Mouse (Mus musculus) NIH3T3 (cell line): ENCODE measurements around the gene Tmprss12.
A peak's percentile ranks its signal among the peaks of the same experiment; 100 is the strongest.
"Not testable (repeated sequence)": the region's sequence is repeated elsewhere in the genome, so short reads cannot be mapped to it uniquely, and the experiment has no call there.

Experiments used
- DNase-seq: peaks from one replicate; pipeline ENCODE4 v3.0.0-alpha.2; 2012; ENCODE audit warnings: low read depth

Tmprss12 gene

DNA sequence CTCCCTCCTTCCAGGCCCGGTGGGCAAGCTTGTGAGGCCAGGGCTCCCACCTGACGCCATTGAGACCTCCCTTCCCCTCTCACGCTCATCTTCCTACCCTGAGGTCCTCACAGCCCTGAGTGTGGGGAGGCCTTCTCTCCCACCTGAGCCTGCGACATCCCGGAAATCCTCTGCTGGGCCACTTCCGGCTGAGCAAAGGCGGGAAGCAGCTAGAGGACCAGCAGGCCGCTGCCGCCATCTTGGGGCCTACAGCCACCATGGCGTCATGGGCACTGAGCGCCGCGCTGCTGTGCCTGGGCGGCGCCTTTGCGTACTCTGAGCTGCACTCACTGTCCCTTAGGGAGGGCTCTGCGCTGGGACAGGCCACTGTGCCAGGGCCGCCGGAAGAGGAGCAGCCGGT is at the start of gene Tmprss12:
Gene Tmprss12, plus strand, starts transcription at position 212 of the 400 bp plus-strand sequence.
- DNase-seq = no peak

DNA sequence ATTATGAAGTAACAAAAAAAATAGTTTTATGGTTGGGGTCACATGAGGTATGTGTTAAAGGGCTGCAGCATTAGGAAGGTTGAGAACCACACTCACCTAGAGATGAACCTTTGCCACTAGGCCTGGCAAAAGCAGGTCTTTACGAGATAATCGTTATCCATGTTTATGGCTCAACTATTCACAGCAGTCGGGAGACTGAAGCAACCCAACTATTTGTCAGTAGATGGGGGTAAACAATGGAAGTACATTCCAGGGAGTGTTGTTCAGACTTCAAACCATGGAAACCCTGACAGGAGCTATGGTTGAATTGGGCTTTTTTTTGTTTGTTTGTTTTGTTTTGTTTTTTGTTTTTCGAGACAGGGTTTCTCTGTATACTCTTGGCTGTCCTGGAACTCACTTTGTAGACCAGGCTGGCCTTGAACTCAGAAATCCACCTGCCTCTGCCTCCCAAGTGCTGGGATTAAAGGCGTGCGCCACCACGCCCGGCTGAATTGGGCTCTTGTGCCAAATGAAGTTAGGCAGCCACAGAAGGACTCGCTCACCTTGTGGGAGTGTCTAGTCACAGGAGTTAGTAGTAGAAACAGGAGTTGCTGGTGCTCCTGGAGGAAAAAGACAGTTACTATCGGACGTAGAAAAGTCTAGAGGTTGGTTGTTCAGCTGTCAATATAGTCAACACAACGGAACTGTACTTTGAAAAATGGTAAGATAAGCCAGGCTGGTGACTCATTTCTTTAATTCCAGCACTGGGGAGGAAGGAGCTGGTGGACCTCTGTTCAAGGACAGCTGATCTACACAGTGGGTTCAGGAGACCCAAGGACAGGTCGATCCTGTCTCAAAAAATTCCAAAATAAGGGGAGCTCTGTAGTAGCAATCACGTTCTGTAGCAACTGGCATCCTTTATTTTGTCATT is 48.8 kb upstream of the Tmprss12 start:
- DNase-seq = no peak

DNA sequence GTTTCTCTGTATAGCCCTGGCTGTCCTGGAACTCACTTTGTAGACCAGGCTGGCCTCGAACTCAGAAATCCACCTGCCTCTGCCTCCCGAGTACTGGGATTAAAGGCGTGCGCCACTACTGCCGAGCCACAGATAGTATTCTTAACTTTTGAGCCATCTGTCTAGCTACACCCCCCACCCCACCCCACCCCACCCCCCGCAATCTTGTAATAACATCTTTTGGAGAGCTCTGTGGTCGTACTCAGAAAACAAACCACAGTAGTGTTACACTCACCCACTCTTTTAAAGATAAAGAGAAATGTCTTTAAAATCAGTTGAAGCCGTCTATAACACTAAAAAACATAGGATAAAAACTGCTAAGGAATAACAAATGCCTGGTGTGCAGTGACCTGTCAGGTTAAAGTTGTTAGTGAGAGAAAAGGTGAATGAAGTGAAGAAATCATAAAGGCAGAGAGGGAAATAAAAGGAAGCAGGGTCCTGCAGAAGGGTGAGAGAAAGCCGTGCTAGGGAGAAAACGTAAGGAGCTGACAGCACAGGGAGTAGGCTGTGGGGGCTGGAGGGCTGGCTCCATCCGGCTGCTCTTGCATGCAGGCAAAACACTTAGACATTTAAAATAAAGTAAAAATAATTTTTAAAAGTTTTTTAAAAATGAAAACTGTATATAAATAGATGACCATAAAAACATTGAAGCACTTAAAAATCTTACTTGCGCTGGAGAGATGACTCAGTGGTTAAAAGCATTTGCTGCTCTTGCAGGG is 45.2 kb upstream of the Tmprss12 start:
- no peak for DNase-seq

DNA sequence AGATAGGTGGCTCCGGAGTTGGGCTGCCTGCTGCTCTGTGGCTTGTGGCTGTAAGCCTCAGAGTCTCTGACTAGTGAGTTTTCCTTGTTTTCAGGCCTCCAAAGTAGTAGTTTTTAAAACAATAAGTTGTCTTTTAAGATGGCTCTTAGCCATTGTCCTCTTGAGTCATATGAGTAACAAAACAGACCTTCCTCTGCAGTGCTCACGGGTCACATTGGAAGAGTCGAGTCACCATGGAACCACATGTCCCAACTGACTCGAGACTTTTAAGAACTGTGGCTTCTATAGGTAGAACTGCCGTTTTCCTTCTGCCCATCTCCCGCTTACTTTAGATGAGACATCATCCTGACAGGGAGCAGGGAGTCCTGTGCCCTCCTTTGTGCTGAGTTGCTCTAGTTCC is 43.7 kb upstream of the Tmprss12 start:
- peak; percentile 30 for DNase-seq

DNA sequence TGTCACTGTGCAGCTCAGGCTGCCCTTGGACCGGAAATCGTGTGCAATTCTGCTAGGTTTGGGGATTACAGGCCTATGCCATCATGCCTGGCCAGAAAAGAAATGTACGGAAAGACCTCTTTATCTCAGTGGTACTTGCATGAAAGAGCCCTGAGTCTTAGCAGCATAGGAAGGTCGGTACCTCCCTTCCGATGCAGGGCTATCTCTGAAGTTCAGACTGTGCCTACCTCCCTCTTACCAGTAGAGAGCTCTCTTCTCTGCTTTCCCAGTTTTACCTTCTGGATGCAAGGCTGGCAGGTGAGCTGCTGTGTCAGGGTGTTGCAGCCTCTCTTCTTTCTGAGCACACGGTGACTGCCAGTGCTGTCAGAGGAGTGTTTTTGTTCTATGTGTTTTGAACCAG is 38.9 kb upstream of the Tmprss12 start:
- DNase-seq = no peak

DNA sequence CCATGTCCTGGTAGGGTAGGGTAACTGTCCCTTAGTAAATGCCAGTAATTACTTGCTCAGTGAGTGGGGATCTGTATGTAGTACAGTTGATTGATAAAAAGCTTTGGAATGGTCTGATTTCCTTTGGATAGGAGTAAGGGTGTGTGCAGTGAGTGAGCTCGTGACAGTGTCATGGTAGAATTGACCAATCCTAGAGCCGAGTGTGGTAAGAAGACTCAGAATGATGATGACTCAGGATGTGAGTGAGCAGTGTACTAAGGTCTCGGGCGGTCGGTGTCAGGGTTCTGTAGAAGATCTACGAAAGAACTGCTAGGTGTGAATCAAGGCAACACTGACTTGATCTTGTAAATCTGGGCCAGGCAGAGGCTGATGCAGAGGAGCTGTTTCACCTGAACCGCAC is 34.7 kb upstream of the Tmprss12 start:
- DNase-seq = peak; percentile 49

DNA sequence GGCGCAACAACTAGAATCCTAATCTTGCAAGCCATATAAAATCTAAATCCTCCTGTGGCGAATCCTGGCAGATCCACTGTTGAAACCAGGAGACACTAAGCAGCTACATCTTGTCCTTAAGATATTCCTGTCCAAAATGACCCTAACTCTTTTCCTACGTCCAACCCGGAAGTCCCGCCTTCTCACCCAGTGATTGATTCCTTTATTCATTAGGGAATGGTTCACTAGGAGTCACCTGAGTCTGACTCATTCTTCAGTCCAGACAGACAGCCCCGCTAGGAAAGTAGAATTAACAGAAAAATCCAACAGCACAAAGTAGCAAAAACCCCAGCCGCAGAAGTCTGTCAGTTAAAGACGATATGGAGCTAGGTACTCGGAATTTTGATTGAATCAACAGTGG is 33.3 kb upstream of the Tmprss12 start:
- DNase-seq = no peak

DNA sequence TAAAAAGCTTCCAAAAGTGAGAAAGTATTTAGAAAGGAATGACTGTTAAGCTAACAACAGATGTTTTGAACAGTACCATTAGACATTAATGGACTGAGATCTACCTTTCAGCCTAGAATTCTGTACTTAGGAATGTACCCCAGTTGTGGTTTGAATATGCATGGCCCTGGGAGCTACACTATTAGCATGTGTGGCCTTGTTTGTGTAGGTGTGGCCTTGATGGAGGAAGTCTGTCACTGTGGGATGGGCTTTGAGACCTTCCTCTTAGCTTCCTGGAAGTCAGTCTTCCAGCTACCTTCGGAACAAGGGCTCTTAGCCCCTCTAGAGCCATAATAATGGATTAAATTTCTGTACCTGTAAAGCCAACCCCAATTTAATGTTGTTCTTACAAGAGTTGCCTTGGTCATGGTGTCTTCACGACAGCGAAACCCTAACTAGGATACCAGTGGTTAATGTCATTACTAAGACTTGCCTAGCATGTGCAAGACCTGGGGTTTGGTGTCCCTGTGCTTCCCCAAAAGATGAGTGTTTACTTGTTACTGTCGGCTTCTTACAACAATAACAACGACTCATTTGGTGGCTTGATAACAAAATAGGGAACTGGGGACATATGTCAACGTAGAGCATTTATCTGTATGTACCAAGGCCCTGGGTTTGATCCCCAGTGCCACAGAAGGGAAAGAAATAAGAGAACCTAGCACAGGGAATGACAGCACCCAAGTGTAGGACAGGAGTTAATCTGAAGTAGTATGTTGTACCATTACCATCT is 31.8 kb upstream of the Tmprss12 start:
- DNase-seq = no peak

DNA sequence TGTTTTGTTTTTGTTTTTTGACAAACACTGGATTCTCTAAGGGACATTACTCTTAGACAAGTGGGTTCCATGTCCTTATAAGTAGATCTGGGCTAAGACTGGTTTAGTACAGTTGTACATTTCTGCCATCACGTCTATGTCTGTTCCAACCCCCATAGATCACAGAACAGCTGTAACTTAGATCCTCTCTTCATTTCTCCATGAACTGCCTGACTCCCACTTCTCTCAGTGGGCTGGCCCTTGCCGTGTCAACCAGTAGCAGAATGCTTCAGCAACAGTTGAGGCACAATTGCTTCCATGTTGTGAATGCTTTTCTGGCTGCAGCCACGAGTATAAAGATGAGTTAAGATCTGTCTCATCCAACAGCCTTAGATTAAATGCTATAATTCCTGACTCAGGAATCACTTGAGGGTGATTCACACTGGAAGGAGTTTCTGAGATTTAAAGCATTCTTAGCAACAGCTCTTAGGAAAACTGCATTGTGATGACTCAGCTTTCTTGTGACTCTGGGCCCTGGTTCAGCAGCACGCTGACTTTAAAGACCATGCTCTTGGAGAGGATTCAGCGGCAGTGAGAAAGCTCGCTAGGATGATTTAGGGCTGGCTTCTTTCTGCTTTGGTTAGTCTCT is 29.4 kb upstream of the Tmprss12 start:
- peak; percentile 94 for DNase-seq

DNA sequence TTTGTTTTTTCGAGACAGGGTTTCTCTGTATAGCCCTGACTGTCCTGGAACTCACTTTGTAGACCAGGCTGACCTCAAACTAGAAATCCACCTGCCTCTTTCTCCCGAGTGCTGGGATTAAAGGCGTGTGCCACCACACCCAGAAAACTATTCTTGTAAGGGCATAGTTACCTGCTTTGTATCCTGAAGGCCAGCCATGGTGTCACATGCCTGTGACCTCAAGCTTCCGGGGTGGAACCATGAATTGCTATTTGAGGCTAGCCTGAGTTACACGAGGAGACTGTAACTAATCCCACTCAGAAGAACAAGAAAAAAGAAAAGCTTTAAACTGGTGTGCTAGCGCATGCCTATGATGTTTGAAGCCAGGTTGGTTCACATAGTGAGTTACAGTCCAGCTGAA is 24.3 kb upstream of the Tmprss12 start:
- DNase-seq = no peak

DNA sequence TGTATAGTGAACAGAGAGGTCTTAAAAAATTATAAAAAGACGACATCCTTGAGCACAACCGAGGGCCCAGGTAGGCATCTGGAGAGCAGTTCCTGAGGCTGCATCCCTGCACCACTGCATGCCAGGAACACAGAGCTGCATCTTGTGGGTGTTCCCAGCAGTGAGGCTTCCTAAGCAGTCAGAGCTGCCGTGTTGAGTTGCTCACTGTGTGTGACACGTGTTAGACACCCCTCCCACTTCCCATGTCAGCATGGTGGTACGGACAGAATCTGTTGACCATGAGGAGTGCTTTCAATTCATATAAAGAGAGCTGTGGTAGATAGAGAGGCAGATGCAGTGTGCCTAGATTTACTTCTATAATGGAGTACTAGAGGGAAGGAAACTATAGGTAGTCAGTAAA is 23.3 kb upstream of the Tmprss12 start:
- no peak for DNase-seq

DNA sequence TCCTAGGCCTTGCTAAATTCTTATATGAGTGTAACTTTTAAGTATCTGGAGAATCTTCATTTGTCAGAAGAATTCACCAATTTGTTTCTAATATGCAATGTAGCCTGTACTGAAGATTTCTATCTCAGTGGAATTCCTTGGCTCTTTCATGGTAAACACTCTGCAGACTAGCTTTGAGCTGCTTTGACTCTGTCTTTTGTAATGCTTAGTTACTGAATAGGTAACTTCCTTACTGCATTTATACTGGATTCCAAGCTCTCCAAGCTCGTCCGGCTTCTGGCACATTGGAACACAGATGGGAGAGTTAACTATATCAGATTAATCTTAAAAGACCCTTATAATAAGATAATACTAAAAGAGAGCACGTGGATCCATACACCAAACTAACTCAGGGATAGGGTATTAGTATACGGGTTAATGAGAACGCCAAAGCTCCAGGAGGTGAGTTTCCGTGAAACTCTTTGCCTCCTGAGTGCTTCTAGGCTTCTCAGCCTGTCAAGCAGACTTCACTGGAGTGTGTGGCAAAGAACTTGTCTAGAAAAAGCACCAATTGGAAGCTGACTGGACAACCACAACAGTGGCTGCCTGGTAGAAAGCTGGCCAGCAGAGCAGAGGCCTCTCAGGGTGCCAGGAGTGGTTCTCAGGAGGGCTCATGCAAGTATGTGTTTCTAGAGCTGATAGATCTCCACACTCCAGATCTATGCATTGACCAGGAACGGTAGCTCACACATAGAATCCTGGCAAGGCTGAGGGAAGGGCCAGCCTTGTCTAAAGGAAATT is 21.8 kb upstream of the Tmprss12 start:
- DNase-seq = no peak

DNA sequence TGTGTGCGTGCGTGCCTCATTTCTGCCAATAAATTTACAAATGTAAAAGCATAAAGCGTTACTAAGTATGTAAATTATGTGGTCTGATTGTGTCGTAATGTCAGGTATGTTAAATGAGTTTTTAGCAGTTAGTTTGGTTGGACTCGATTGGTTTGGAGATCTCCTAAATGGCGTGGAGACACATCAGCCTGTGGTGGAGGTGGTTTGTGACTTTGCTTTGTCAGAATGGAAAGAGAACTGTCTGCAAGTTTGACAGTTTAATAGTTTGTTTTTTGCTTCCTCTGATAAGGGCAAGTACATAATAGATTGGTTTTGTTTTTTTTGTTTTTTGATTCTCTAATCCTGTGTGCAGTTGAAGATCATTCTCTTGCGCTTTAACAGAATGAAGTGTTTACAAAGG is 20.3 kb upstream of the Tmprss12 start:
- DNase-seq = not testable (repeated sequence)

DNA sequence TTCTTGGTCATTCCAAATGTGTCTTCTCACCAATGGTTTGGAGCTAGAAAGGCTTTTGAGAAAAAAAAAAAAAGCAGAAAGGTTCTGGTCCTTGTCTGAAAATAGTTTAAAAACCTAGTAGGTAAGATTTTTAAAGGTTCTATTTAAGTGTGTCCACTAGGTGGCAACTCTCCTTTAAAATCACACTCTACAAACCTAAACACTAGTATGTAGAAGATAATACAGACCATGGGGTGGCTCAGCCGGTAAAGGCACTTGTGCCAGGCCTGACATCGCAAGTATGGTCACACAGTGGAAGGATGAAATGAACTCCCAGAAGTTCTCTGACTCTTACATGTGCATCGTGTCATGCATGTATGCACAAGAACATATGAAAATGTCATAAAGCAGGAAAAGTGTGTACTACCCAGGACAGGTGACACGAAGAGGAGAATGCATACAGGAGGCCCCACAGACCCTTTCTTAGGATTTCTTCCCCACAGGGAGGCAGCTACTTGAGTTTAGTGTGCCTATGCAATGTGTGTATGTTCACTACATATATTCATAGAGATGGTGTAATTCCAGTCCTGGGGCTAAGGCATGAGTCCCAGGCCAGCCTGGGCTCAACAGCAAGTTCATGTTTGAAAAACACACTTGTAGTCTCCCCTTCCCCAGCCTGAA is 17.3 kb upstream of the Tmprss12 start:
- peak; percentile 67 for DNase-seq

DNA sequence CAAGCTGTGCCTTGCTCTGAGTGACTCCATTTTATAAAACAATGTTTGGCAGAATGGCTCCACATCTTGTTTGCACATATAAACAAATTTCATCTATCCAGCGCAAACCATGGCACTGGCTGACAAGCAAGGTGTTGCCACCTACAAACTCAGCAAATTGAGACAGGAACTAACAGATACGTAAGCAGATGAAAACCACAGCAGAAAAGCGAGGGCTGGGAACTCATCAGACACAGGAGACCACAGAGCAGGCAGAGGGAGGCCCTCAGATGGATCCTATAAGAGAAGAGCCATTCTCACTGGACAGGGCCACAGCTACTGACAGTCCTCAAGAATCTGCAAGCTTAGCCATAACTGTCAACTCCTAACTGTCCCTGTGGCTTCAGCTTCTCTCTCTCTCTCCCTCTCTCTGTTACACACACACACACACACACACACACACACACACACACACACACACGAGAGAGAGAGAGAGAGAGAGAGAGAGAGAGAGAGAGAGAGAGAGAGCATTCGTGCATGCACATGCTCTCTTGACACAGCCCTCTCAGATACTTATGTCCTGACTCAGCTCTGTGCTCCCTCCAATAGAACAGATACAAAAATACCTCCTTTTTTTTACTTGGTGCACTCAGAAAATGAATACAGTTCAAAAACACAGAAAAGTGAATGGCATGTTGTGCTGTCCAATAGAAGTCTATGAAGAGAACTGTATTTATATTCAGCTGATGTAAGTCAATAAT is 14.9 kb upstream of the Tmprss12 start:
- DNase-seq = peak; percentile 73

DNA sequence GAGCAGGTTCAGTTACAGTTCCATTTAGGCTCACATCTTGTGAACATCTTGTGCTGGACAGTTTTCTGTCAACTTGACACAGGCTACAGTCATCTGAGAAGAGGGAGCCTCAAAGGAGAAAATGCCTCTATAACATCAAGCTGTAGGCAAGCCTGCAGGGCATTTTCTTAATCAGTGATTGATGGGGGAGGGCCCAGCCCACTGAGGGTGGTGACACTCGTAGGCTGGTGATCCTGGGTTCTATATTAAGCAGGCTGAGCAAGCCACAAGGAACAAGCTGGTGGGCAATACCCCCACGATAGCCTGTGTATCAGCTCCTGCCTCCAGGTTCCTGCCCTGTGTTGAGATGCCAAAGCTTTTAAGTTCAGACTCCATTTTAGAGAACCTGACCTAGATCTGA is 11.7 kb upstream of the Tmprss12 start:
- DNase-seq = no peak

DNA sequence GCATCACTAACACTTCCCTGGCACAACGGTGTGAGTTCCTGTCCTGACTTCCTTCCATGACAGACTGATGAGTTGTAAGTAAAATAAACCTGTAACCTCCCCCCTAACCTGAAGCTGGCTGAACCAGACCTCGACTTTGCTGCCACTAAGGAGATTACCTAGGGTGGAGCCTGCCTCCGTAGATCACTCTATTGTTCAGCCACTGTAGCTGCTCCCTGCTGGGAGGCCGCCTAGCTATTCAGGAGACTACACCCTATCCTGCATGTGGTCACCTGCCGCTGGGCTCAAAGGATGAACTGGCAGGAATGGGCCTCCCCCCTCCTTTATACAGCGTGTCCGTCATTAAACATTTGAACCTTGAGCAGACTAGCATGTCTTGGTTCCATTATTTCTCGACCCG is 10.9 kb upstream of the Tmprss12 start:
- DNase-seq = no peak

DNA sequence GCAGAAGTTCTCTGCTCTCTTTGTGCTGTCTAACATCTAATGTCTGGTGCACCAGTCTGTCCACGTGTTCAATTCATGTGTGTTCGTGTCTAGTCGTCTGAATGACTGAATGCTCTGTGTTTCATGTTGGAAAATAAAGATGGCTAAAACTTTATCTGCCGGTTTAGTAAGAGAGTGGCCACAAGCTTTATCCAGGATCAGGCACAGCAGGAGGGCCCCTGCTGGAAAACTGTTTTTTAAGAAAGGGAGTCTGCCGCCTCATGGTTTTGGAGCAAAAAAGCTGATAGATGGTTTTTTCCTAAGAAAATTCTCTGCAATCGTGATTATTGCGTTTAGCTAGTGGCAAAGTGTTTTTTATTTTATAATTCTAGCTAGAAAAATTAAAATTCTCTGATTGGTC is 10.0 kb upstream of the Tmprss12 start:
- DNase-seq = not testable (repeated sequence)

DNA sequence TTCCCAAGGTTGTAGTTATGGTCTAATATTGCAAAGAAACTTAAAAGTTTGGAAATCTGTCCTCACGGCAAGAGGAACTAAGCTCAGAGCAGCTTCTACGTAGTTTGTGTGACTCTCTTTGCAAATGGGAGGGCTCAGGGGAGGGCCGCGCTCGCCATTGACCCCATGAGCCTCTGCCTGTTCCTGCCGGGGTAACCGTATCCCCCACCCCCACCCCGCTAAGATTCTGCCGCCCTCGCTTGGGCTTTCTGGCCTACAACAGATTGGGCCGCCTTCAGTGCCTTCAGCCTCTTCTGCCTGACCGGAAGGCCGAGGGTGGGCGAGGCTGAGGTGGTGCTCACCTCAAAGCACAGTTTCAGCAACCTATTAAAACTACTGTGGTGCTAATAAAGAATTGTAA is 9.2 kb upstream of the Tmprss12 start:
- DNase-seq = no peak

DNA sequence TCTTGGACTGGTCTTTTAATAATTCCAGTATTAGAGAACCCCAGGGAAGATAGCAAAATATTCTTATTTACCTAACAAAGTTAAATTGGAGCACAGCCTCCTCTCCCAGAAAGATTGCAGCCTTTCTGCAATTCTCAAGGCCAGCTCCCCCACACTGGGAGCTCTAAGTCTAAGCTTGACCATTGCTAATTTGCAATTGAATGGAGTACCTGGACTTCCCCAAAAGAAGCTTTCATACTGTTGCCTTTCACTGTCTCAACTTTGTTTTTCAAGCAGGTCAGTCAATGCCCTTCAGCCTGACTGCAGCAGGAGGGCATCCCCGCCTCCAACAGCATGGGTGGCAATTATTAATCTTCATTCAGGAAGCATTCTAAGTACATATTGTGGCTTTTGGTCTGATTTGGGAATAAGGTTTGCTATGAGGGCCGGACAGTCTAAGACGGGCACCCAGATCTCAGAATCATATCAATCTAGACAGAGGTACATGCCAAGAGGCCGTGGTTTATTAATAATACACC is 6.8 kb upstream of the Tmprss12 start:
- DNase-seq = not testable (repeated sequence)
